Mouse (Mus musculus): ENCODE results near the gene Ap4m1.
"Not testable (repeated sequence)": the region's sequence is repeated elsewhere in the genome, so short reads cannot be mapped to it uniquely, and the experiment has no call there.

Gene Ap4m1

GRCm38 (mm10) chr5:138195463-138195862 is 23.7 kb downstream of the Ap4m1 start:
- DNase-seq = no peak

GRCm38 (mm10) chr5:138199576-138199975 is 27.8 kb downstream of the Ap4m1 start:
- DNase-seq = peak in 1 of 2 experiments; percentile 24

- no peak for DNase-seq
Measured at GRCm38 (mm10) chr5:138202086-138202485, 30.3 kb downstream of the Ap4m1 start.

- peak in 1 of 2 experiments; percentile 28 for DNase-seq
Measured at GRCm38 (mm10) chr5:138207253-138207652, 35.5 kb downstream of the Ap4m1 start.

GRCm38 (mm10) chr5:138207873-138208272 is 36.1 kb downstream of the Ap4m1 start:
- DNase-seq = no peak

GRCm38 (mm10) chr5:138216632-138217031 is 44.8 kb downstream of the Ap4m1 start:
- not testable (repeated sequence) for DNase-seq

- DNase-seq = no peak
Measured at GRCm38 (mm10) chr5:138219864-138220263, 48.1 kb downstream of the Ap4m1 start.

GRCm38 (mm10) chr5:138222111-138222510 is 50.3 kb downstream of the Ap4m1 start:
- DNase-seq = peak; percentile 92 to 98

GRCm38 (mm10) chr5:138223287-138223686 is 51.5 kb downstream of the Ap4m1 start:
- DNase-seq = no peak

- DNase-seq = no peak
Measured at GRCm38 (mm10) chr5:138225700-138226099, 53.9 kb downstream of the Ap4m1 start, which contains the start of gene Nxpe5. Nxpe5 (plus strand) TSS chr5:138225898.

GRCm38 (mm10) chr5:138226491-138226890 is 54.7 kb downstream of the Ap4m1 start:
- no peak for DNase-seq

- no peak for DNase-seq
Measured at GRCm38 (mm10) chr5:138227367-138227766, 55.6 kb downstream of the Ap4m1 start.

- peak in 1 of 2 experiments; percentile 72 for DNase-seq
Measured at GRCm38 (mm10) chr5:138228026-138228425, 56.2 kb downstream of the Ap4m1 start.

GRCm38 (mm10) chr5:138229511-138229910 is 57.7 kb downstream of the Ap4m1 start:
- DNase-seq = no peak

Data from kidney, postnatal 25 days (tissue).